Mouse (Mus musculus): ENCODE data around the gene Commd8. TPM values are rescaled to one million over a fixed set of nuclear protein-coding genes. Genes with fewer than 3 reads are reported as not detected.

Gene Commd8
- total and polyA plus RNA-seq, 2 experiments from 2014 or later, result 66.2 to 158 TPM

DNA sequence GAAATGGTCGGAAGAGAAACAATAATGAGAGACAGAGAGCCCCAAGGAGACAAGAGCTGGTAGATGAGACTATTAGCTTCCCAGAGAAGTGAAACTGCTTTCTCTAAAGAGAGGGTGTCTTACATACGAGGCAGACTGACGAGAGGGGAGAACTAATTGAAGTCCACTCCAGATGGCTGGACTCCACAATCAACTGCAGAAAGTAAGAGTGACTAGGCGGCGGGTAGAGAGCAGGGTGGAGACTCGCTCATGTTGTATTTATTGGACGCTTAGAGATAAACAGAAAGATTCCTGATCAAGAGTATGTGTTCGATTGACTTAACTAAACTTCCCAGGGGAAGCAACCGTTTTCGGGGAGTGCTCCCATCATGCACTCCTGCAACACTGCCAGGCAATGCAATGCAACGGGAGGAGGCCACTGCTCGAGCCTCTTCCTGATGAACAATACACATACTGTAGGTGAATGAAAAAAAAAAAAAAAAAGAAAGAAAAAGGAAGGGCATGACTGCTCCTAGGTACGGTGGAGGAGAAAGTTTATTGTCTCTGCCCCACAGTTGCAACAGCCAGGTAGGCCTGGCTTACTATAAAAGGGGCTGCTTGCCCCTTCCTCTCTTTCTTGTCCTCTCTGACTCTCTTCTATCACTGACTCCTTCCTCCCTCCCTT is 16.6 kb upstream of the Commd8 start:
- no peaks in the 10 kb centered on the region for H3K9me3 ChIP-seq (ENCODE audit: low read length)
- H3K4me3 ChIP-seq (ENCODE audit: low read depth, low read length), result no peak overlapping the region
- no peak for DNase-seq
- no peaks in the 10 kb centered on the region for H3K36me3 ChIP-seq (ENCODE audit: insufficient read depth)
- H3K27me3 ChIP-seq (ENCODE audit: insufficient read depth, low read length), result no peaks in the 10 kb centered on the region
- WGBS, result 88% methylated on average over 13 of the region's 13 CpGs
- H3K4me2 ChIP-seq (ENCODE audit: low read depth), result no peak overlapping the region
- no peak for TF ChIP-seq CTCF (IDR thresholded peaks at IDR 0.05; ENCODE audit: low read depth)
- ATAC-seq, result no peak
- no peak overlapping the region for H3K27ac ChIP-seq (ENCODE audit: low read depth, low read length)
- no peak overlapping the region for H3K9ac ChIP-seq
- H3K4me1 ChIP-seq (ENCODE audit: insufficient read depth), result no peaks in the 10 kb centered on the region

DNA sequence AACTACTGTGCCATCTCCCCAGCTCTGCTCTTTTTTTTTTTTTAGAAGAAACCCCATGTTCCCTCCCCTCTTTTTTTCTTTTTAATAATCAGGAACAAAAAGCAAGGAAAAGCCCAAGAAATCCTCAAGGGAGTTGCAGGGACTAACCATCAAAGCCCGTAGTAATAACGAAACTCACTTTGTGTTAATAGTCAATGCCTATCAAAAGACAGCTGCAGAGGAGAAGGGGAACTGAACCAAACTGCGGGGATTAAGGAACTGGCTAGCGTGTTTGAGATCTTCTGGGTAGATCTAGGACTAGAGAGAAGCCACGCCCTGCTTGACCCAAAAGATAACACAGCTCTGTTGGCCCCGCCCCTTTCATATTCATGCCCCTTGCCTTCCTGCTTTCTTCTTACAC is 15.9 kb upstream of the Commd8 start:
- no peak overlapping the region for H3K4me2 ChIP-seq (ENCODE audit: low read depth)
- no peaks in the 10 kb centered on the region for H3K4me1 ChIP-seq (ENCODE audit: insufficient read depth)
- no peak for TF ChIP-seq CTCF (IDR thresholded peaks at IDR 0.05; ENCODE audit: low read depth)
- H3K27me3 ChIP-seq (ENCODE audit: insufficient read depth, low read length), result no peaks in the 10 kb centered on the region
- no peak overlapping the region for H3K9ac ChIP-seq
- DNase-seq (no peak), ATAC-seq (no peak)
- H3K9me3 ChIP-seq (ENCODE audit: low read length), result no peaks in the 10 kb centered on the region
- 79% methylated on average over 6 of the region's 6 CpGs for WGBS
- H3K27ac ChIP-seq (ENCODE audit: low read depth, low read length), result no peak overlapping the region
- H3K36me3 ChIP-seq (ENCODE audit: insufficient read depth), result no peaks in the 10 kb centered on the region
- H3K4me3 ChIP-seq (ENCODE audit: low read depth, low read length), result no peak overlapping the region

DNA sequence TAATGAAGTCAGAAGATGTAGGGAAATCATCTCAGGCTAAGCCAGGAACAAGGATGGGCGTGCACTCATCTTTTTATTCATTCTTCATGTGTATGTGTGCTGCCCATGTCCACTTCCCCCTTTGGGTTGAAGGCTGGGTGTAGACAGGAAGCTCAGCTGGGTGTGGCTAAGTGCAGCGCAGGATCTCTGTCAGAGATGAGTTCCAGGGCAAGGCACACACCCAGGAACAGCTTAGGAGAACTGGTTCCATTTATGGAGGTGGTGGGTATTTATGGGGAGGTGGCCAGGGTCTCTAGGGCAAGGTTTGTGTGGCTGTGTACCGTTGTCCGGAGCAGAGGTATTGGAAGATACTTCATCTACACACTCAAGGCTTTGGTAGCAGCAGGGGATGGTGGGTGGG is 14.8 kb upstream of the Commd8 start:
- Histone ChIP-seq H3K4me2 (ENCODE audit: low read depth) (no peak overlapping the region), H3K36me3 (ENCODE audit: insufficient read depth) (no peaks in the 10 kb centered on the region), H3K27ac (ENCODE audit: low read depth, low read length) (no peak overlapping the region), H3K27me3 (ENCODE audit: insufficient read depth, low read length) (no peaks in the 10 kb centered on the region), H3K4me1 (ENCODE audit: insufficient read depth) (no peaks in the 10 kb centered on the region), H3K9ac (no peak overlapping the region), H3K4me3 (ENCODE audit: low read depth, low read length) (no peak overlapping the region), H3K9me3 (ENCODE audit: low read length) (no peaks in the 10 kb centered on the region)
- no peak for TF ChIP-seq CTCF (IDR thresholded peaks at IDR 0.05; ENCODE audit: low read depth)
- ATAC-seq, result no peak
- no peak for DNase-seq
- 91% methylated on average over 4 of the region's 4 CpGs for WGBS

DNA sequence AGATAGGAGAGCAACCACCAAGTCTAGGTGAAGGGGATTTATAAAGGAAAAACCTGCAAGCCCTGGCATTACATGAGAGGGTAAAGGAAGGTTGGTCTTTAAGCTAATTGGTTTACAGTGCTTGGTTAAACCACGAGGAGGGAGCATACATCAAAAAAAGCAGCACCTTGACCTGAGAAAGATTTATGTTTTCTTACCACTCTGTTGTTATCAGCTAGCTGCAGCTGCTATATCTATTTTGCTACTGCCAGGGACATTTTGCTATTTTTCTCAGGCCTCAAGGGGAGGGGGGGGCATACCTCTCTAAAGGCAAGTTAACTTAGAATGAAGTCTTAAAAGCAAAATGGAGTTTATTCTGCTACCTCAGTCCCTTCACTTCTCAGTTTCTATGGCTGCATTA is 13.2 kb upstream of the Commd8 start:
- no peak for TF ChIP-seq CTCF (IDR thresholded peaks at IDR 0.05; ENCODE audit: low read depth)
- H3K36me3 ChIP-seq (ENCODE audit: insufficient read depth), result no peaks in the 10 kb centered on the region

DNA sequence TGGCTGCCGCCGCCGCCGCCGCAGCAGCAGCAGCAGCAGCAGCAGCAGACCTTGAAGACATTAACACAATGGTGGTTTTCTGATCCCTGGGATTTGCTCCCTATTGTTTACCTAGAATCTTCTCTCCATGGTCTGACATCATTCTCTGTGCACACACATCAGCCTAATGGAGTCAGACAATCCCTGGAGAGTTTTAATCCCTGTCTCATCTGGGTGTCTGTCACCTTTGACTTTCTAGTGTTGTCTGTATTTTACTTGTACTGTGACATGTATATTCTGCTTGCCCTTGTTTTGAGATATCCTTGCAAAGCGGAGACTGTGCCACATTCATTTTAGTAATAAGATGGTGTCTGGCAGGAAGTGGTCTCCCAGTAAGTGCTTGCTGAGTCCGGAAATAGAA is 7.5 kb upstream of the Commd8 start:
- WGBS, result 15% methylated on average over 7 of the region's 7 CpGs

More for the DNA sequence above, 13.2 kb upstream of the Commd8 start:
- WGBS, result 58% methylated on average over 1 of the region's 1 CpGs
- H3K9ac ChIP-seq, result no peak overlapping the region
- no peaks in the 10 kb centered on the region for H3K4me1 ChIP-seq (ENCODE audit: insufficient read depth)
- H3K4me2 ChIP-seq (ENCODE audit: low read depth), result no peak overlapping the region
- no peak overlapping the region for H3K27ac ChIP-seq (ENCODE audit: low read depth, low read length)
- no peaks in the 10 kb centered on the region for H3K9me3 ChIP-seq (ENCODE audit: low read length)
- H3K4me3 ChIP-seq (ENCODE audit: low read depth, low read length), result no peak overlapping the region
- ATAC-seq (no peak), DNase-seq (no peak)
- H3K27me3 ChIP-seq (ENCODE audit: insufficient read depth, low read length), result no peaks in the 10 kb centered on the region

DNA sequence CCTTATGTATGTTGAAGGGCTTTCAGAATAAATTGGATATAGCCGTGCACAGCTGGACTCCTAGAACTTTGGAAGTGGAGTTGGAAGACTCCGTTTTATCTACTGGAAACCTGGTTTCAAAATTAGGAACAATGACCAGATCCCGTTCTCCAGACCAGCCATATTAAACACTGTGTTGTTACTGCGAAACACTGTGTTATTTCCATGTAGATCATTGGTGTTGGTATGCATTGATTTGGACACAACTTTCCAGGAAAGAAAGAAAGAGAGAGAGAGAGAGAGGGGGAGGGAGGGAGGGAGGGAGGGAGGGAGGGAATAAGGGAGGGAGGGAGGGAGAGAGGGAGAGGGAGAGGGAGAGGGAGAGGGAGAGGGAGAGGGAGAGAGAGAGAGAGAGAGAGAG is 7.1 kb upstream of the Commd8 start:
- Histone ChIP-seq H3K4me1 (ENCODE audit: insufficient read depth) (0 out of 2 replicates have a peak, but pooled peaks cover 4% of the 10 kb centered on the region), H3K4me2 (ENCODE audit: low read depth) (0 out of 2 replicates have a peak overlapping the region, but pooled peaks have one; percentile 31), H3K9me3 (ENCODE audit: low read length) (no peaks in the 10 kb centered on the region), H3K4me3 (ENCODE audit: low read depth, low read length) (0 out of 2 replicates have a peak overlapping the region, but pooled peaks have one; percentile 5), H3K9ac (no peak overlapping the region), H3K27ac (ENCODE audit: low read depth, low read length) (no peak overlapping the region), H3K27me3 (ENCODE audit: insufficient read depth, low read length) (no peaks in the 10 kb centered on the region), H3K36me3 (ENCODE audit: insufficient read depth) (no peaks in the 10 kb centered on the region)
- ATAC-seq (no peak), DNase-seq (no peak)
- WGBS, result 61% methylated on average over 4 of the region's 4 CpGs
- no peak for TF ChIP-seq CTCF (IDR thresholded peaks at IDR 0.05; ENCODE audit: low read depth)

More for the DNA sequence above, 7.5 kb upstream of the Commd8 start:
- H3K4me2 ChIP-seq (ENCODE audit: low read depth), result peak overlapping the region; percentile 31; the same call in 1 of the 2 replicates
- H3K9ac ChIP-seq, result peak overlapping the region; percentile 31; the same call in 1 of the 2 replicates
- TF ChIP-seq CTCF (IDR thresholded peaks at IDR 0.05; ENCODE audit: low read depth), result no peak
- DNase-seq, result no peak
- H3K9me3 ChIP-seq (ENCODE audit: low read length), result no peaks in the 10 kb centered on the region
- peak; percentile 40; the same call in 1 of the 2 replicates for ATAC-seq
- no peaks in the 10 kb centered on the region for H3K27me3 ChIP-seq (ENCODE audit: insufficient read depth, low read length)
- H3K4me1 ChIP-seq (ENCODE audit: insufficient read depth), result 0 out of 2 replicates have a peak, but pooled peaks cover 4% of the 10 kb centered on the region
- no peak overlapping the region for H3K27ac ChIP-seq (ENCODE audit: low read depth, low read length)
- no peaks in the 10 kb centered on the region for H3K36me3 ChIP-seq (ENCODE audit: insufficient read depth)
- 0 out of 2 replicates have a peak overlapping the region, but pooled peaks have one; percentile 5 for H3K4me3 ChIP-seq (ENCODE audit: low read depth, low read length)

DNA sequence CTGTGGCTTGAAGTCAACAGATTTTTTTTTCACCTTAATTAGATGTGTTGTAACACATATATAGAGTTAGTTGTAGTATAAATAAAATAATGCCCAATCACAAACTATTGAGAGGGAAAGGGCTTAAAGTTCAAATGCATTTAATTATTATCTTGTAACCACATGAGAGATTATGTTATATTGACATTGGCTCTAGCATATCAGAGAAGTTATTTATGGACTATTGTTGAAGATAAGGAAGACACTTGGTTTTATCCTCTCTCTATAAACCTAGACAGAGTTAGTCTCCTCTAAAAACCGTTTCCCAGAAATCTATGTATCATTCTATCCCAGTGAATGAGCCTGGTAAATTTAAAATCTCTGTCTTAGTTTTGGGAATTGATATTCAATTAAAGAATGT is 5.5 kb upstream of the Commd8 start:
- Histone ChIP-seq H3K9me3 (ENCODE audit: low read length) (no peaks in the 10 kb centered on the region), H3K27ac (ENCODE audit: low read depth, low read length) (no peak overlapping the region), H3K27me3 (ENCODE audit: insufficient read depth, low read length) (no peaks in the 10 kb centered on the region), H3K4me2 (ENCODE audit: low read depth) (no peak overlapping the region), H3K9ac (no peak overlapping the region), H3K36me3 (ENCODE audit: insufficient read depth) (no peaks in the 10 kb centered on the region), H3K4me3 (ENCODE audit: low read depth, low read length) (no peak overlapping the region), H3K4me1 (ENCODE audit: insufficient read depth) (0 out of 2 replicates have a peak, but pooled peaks cover 4% of the 10 kb centered on the region)
- ATAC-seq (no peak), DNase-seq (no peak)
- no peak for TF ChIP-seq CTCF (IDR thresholded peaks at IDR 0.05; ENCODE audit: low read depth)
- WGBS, result 80% methylated on average over 1 of the region's 1 CpGs
